Mouse (Mus musculus) embryo, embryonic 11 days (tissue): ENCODE measurements around the gene OR5BS1P.
"Not testable (repeated sequence)": the region's sequence is repeated elsewhere in the genome, so short reads cannot be mapped to it uniquely, and the experiment has no call there.

ENCODE experiments used
- DNase-seq: peaks from one replicate; pipeline ENCODE4 v3.0.0-alpha.2; 2015

Gene OR5BS1P

DNA sequence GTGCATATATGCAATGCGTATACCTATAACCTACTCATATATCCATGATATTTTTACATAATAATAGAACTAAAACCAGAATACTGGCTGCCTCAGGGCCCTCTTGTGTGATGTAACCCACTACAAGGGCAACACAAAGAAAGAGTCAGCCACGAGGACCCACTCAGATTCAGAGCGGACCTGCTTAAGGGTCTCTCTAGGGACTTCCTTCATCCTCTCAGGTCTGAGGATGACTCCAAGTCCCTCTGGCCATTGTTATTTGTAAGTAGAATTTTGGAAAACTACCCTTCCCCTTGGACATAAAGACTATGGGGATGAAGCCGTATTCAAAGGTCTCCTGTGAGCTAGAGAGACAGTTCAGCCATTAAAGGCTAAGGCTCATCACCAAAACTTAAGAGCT is at the start of gene OR5BS1P:
Gene OR5BS1P (plus strand): TSS at position 301 of the 400 bp plus-strand sequence.
- no peak for DNase-seq

DNA sequence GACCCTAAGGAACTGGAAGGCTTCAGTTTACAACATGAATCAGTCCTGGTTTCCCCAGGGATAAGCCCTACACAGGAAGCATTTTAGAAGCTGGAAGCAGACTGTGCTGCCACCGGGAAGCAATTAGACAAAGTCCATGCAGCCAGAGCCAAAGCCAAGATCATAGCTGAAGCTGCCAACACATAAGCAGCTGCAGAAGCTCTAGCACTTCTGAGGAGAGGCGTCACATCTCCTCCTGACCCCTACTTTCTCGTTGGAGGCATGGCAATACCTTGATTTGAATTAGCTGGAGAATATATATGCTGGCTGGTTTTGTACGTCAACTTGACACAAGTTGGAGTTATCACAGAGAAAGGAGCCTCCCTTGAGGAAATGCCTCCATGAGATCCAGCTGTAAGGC is 48.8 kb upstream of the OR5BS1P start:
- DNase-seq = no peak

DNA sequence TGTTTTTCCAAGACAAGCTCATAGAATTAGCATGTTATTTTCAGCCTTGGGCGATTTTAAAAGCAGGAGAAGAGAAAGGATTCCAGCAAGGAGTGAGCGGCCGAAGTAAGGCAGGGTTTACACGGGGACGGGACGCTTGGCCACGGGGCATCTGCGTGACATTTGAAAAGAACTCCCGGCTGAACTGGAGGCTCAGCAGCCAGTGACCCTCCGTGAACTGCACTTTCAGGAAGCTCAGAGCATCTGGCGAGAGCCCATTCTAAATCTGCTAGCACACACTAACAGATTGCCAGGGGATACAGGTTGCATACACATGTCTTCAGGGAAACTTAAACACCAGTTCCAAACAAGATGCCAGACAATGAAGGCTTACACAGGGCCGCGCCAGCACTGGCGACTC is 45.4 kb upstream of the OR5BS1P start:
- peak; percentile 30 for DNase-seq

DNA sequence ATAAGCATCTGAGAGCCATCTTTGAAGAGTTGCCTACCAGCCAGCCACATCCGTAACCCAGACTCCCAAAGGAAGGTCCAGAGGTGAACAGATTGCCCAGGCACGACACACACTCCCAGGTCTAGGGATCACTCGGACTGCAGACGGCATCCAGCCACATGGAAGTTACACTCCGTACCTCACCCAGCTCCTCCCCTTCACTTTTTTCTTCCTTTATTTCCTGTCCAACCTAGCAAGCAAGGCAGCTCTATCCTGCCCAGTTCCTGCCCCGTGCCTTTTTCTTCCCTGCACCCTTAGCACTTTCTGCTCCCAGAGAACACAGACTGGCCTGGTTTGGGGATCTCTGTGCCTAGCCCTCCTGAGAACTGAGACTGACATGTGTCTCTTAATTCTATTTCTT is 44.9 kb upstream of the OR5BS1P start:
- DNase-seq = no peak

DNA sequence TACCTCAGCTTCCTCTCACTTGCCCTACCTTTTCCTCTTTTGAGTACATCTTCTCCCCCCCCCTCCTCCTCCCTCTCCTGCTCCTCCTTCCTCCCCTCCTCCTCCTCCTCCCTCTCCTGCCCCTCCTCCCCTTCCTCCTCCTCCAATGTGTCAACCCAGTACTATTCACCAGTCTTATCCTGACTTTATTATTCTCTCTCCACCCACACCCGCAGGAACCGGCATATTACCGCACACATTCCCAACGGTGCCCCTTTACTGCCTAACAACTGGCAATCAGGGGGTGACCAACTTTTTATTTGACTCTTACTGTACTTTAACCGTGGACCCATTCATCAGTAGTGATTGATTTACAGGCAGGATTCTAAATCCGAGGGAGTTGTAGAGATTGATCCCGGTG is 44.5 kb upstream of the OR5BS1P start:
- DNase-seq = no peak

DNA sequence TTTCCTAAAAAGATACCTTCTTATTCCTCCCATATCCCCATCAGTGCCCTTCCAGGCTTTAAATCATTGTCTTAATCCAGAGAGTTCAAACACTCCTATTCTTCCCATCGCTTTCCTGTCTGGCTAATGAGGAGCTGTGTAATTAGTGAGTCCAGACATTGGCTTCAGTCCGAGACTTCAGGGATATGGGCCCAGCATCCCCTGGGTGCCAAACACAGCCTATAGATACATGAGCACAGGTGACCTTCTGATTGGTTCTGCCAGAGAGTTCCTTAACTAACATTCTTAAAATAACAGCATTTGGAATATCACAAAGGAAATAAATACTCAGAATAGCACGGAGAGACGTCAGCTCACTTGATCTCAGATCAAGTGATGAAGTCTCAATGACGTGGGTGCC is 38.8 kb upstream of the OR5BS1P start, which contains the start of gene Olfr282:
Gene Olfr282 (plus strand): TSS at position 301 of the 400 bp plus-strand sequence.
- DNase-seq = not testable (repeated sequence)

DNA sequence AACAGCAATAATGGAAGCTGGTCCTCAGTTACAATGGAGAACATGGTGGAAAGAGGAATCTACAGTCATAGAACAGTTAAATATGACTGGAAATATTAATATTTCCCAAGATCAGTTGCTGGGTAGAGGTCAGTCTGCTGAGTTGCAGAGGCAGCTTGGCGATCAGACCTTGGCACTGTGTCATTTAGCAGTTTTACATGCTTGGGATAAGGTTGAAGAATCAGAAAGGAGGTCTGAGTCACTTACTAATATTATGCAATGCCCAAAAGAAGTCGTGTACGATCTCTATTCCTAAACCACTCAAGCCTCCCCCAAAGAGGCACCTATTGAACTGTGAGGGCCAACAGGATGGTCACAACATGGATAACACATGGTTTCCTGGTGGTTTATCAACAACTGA is 25.1 kb upstream of the OR5BS1P start:
- no peak for DNase-seq

DNA sequence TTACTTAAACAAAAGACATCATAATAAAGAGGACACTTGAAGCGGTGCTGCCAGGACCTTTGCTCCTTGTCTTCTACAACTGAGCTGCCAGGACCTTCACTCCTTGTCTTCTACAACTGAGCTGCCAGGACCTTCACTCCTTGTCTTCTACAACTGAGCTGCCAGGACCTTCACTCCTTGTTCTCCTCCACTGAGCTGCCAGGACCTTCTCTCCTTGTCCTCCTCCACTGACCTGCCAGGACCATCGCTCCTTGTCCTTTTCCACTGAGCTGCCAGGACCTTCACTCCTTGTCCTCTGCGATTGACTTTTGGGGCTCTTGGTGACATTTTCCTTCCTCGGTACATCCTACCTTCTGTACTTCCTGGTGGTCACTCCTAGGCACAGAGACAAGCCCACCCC is 21.2 kb upstream of the OR5BS1P start:
- DNase-seq = peak; percentile 28

DNA sequence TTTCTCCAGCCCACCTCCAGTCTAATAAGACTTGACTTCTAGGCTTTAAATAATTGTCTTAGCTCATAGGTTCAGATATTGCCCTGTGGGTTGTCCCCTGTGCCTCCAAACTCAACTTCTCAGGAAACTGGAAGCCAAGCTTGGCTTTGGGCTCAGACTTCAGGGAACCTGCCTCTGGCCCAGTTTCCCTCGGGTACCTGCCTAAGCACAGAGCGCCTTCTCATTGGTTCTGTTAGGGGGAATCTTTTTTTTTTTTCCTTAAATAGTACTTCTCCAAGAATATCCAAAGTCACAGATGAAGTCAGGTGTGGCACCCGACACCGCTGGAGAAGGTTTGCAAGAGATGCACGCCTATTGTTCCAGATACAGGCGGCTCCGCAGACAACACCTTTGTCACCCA is 17.4 kb upstream of the OR5BS1P start, which contains the start of gene Olfr281:
Gene Olfr281 (plus strand): TSS at position 301 of the 400 bp plus-strand sequence.
- no peak for DNase-seq

DNA sequence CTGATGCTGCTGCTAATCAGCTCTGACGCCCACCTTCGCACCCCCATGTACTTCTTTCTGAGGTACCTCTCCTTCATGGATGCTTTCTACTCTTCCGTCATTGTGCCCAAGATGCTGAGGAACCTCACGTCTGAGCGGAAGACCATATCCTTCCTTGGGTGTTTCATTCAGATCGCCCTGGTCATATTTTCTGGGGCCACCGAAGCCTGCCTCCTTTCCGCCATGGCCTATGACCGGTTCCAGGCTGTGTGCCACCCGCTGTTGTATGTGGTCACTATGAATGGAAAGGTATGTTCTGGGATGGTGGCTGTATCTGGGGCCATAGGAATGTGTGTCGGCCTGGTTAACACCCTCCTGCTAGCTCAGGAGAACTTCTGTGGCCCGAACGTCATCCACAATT is 1.8 kb downstream of the OR5BS1P start:
- no peak for DNase-seq

DNA sequence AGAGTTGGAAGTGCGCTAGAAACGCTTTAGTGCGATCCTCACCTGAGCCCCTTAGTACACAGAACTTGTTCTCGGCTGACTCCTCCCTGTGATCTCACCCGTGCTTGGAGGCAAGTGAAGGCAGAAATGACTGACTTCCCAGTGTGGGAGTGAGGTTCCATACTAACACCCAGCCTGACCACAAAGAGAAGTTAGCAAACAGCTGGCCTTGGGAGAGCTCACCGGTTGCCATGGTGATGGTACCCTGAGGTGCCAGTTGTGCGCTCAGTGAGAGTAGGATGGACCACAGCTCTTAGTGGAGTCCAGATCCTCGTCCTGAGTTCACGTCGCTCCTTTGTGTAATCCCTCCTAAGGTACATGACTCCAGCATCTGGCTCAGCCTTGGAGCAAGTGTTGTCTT is 5.3 kb downstream of the OR5BS1P start:
- no peak for DNase-seq

DNA sequence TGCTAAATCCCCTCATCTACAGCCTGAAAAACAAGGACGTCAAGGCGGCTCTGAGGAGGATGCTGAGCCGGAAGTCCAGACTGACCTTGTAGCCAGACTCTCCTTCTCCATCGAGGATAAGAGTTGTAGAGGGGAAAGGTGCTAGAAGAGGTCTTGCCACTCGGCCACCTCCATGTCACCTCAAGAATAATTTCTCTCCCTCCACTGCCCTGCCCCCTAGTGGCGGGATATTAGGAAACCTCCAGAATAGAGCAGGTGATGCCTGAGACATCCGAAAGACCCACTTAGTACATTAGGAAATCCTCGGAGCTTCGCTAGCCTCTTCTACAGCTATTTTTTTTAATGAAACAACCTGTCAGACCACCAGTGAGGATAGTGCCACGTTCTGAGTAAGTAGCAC is 5.7 kb downstream of the OR5BS1P start:
- DNase-seq = peak; percentile 61

DNA sequence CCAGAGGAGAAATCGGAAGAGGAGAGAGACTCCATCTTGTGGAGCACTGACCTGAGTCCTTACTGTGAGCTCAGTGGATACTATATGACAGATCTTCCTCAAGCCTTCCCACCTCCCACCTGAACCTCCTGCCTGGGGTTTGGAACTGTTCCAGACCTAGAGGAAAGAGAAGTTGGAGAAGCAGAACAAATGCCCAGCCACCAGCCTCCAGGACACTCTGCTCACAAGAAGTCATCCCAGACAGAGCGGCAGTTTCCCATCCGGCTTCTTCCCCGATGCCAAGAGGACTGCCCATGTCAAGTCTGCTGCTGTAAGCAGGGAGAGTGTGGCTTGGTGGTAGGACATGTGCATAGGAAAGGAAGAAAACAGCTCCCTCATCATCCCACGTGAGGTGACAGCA is 6.6 kb downstream of the OR5BS1P start:
- no peak for DNase-seq

DNA sequence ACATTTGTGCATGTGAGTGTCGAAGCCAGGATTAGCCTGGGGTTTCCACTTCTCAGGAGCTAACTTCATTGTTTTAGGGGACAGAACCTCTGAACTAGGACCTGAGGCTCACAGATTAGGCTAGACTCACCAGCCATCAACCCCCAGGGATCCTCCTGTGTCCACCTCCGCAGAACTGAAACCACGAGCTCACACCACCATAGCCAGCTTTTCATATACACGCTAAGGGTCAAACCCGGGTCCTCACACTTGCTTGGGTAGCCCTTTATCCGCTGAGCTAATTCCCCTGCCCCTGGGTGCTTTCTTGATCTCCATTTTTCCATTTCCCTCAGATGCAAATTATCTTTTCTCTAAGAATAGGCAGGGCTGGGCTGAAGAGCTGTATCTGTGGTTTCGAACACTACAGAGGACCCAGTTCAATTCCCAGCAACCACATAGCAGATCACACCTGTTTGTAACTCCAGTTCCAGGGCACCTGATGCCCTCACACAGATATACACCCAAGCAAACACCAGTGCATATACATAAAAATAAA is 9.9 kb downstream of the OR5BS1P start:
- no peak for DNase-seq

DNA sequence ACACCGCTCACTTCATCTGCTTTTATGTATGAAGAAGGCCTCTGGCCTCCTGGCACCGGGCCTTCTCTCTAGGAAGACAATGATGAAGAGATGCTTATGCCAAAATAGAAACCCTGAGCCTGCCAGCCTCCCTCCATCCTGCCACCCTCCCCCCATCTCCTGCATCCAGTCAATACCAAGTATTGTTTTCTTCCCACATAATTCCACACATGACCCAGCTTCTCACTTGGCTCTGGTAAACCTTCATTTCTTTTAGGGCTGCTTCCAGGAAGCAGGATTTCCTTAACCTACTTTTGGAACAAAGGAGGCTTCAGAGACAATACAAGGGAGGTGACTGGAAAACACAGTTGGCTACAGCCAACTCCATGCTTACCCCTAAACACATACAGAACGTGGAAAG is 13.0 kb downstream of the OR5BS1P start, which contains the start of gene Lalba:
Gene Lalba (minus strand): TSS at position 21 of the 400 bp plus-strand sequence.
- no peak for DNase-seq

DNA sequence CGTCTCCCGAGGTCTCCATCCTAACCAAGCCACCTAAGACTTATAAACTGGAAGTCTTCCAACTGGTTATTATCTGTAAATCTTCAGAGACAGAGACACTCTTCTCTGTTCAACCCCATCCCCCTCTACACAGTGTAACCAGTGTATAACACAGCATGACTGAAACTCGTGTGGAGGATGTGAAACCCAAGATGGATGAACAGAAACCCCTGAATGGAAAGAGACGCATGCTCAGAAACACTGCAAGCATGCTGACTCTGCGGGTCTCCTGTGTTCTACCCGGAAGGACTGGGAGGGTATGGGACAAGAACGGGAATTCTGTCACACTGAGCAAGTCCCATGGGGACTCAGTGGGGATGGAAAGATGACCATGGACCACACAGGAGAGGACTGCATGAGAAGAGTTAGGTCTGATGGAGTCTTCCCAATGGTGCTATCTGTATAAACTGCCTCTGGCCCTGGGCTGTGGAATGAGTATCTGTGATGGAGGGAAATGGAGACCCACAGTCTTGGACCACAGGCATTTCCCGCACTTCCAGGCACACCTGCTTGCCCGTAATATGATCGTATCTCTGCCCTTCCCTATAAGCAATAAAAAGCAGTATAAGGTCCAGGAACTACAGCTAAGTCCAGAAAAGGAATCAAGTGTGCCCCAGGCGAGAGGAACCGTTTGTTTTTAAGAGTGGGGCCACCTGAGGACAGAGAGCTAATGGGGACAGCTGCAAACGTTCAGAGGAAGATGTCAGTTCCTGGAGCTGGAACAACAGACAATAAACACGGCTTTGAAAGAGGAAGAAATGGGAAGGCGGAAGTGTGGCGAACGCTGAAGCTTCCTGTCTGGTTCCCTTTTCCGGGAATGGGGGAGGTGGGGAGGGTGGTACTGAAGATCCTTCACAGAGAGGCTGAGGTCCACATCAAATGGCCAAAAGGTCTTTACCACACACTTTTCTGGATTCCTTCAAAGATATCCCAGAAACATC is 14.5 kb downstream of the OR5BS1P start:
- no peak for DNase-seq

DNA sequence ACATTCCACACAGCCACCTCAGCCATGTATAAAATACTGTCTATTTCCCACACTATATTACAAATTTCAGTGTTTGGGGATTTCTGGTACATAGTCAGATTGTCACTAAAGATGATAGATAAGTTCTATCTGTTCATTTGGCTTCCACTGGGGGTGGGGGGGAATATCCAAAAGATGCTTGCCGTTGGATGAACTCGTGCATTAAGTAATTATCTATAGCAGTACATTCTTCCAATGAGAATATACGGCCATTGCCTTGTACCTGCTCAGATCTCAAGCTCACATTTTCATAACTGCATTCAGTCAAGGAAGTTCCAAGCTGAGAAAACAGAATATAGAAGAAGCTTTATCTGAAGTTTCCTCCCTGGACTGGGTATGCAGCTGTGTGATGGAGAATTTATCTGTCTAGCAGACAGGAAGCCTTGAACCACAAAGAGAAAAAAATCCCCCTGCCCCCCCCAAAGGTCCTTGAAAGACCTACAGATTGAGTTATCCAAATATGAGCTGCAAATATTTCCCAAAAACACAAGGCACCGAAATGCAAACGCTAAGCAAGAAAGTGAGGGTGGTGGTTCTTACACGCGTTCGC is 16.8 kb downstream of the OR5BS1P start:
- no peak for DNase-seq

DNA sequence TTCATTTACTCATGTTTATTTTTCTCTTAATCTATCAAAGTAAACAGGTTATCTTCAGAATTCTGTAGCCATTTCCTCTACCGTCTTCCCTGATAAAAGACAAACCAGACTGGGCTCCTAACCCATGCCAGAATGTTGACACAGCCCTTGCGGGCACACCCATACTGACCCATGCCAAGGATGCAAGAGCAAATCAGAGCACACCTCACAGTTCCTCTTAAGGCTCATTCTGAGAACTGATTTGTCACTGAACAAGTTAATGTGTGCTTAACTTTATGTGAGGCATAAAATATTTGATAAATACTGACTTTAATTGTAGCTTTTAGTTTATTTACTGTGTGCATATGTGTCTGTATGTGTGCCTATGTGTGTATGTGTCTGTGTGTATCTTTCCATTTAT is 21.6 kb downstream of the OR5BS1P start:
- DNase-seq = no peak

DNA sequence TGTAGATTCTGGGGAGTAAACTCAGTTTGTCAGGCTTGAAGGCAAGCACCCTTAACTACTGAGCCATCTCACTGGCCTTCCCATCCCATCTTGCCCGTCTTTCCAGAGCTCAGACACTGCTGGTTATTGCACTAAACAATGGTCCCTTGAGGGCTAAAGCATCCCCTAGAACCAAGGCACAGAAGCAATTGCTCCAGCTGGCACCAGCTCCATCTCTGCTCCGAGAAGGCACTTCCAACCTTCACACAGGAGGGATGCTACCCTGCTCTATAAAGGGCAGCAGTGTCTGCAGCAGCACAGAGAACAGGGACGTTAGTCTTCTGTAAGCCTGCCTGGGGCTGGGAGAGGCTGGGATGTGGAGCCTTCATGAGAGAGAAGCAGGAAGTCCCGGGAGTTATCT is 22.4 kb downstream of the OR5BS1P start, which contains the start of gene Olfr279:
Gene Olfr279 (plus strand): TSS at position 301 of the 400 bp plus-strand sequence.
- DNase-seq = no peak

DNA sequence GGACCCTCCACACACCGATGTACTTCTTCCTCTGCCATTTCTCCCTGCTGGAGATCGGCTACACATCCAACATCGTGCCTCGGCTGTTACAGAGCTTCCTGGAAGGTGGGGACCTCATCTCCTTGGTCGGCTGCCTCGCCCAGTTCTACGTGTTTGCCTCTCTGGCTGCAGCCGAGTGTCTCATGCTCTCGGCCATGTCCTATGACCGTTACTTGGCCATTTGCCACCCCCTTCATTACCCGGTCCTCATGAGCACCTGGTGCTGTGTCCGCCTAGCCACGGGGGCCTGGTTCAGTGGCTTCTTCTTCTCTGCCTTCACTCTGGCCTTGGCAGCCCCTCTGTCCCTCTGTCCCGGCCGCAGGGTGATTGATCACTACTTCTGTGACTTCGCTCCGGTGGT is 27.9 kb downstream of the OR5BS1P start:
- DNase-seq = no peak

DNA sequence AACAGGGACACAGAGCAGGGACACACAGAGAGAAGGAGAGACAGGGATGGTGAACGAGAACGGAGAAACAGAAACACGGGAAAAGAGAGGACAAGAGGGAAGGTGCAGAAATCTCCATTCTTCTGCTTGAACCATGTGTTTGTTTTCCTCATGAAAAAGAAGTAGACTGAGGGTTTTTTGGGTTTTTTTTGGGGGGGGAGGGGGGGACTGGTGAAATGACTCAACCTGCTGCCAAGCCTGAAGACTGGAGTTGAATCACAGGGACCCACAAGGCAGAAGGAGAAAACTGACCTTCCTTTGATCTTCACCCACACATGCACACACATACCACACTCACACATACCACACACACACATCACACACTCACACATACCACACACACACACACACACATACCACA is 33.6 kb downstream of the OR5BS1P start:
- no peak for DNase-seq

DNA sequence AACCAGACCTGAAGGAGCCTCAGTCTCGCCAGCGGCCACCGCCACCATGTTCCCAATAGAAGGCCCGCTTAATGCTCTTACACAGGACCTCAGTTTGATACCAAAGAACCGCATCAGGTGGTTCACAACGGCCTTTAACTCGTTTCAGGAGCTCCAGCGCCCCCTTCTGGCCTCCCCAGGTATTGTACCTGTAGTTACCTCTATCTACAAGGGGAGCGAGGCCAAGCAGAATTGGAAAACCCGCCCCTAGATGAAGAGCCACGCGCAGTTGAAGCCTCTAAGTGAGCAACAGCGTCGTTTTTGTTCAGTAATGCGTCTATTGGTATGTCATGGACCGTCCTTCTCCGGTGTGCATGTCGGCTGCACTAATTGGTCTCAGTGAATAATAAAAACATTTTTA is 34.8 kb downstream of the OR5BS1P start:
- peak; percentile 81 for DNase-seq

DNA sequence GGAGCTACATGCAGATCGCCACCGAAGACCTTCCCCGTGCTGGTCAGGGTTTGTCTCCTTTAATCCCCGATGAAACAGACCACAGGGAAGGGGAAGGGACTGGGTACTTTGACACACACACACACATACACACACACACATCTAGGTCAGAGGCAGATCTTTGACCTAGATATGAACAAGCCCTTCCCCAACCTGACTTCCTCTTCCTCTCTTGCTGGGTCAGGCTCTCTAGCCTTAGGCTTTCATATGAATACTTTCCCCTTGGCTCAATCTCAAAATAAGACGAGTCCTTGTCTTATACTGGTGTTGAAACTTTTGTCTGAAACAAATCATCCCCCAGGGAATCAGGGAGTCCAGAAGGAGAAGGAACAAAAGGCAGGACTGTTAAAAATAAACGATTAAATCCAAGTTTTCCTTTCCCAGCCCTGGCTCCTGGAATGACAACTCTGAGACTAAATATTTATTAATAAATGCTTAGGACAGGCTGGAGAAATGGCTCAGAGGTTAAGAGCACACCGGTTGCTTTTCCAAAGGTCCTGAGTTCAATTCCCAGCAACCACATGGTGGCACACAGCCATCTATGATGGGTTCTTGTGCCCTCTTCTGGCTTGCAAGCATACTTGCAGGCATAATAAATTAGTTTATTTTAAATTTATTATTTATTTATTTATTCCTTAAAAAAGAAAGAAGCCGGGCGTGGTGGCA is 36.7 kb downstream of the OR5BS1P start:
- no peak for DNase-seq
